Mouse (Mus musculus) myocyte (in vitro differentiated cells): ENCODE data around the gene Slc10a3.

ENCODE experiments used
- CEBPB ChIP-seq: IDR thresholded peaks from 2 replicates; pipeline ENCODE4 v1.6.1; 2011; ENCODE audit warnings: mild to moderate bottlenecking, moderate library complexity; ENCODE audit not compliant: poor library complexity, insufficient read depth, severe bottlenecking
- E2F4 ChIP-seq: IDR thresholded peaks from one replicate; pipeline ENCODE4 v1.6.1; 2011; ENCODE audit warnings: mild to moderate bottlenecking, control low read depth, moderate library complexity; ENCODE audit not compliant: insufficient read depth
- MAX ChIP-seq: IDR thresholded peaks from one replicate; pipeline ENCODE4 v1.6.1; 2011; ENCODE audit warnings: low read depth, mild to moderate bottlenecking, control low read depth
- MYOG ChIP-seq, 3 experiments: IDR thresholded peaks; one replicate each; pipeline ENCODE4 v1.6.1; 2011; ENCODE audit warnings: control low read depth in 2 of 3, low read depth in 2 of 3, mild to moderate bottlenecking in 2 of 3; ENCODE audit not compliant: insufficient read length in 2 of 3, control insufficient read depth in 1 of 3, insufficient read depth in 1 of 3
- POLR2A ChIP-seq: IDR thresholded peaks from one replicate; pipeline ENCODE4 v1.6.1; 2011; ENCODE audit warnings: low read depth, mild to moderate bottlenecking, control low read depth, moderate library complexity; ENCODE audit not compliant: insufficient read length
- POLR2AphosphoS2 ChIP-seq: IDR thresholded peaks from one replicate; pipeline ENCODE4 v1.6.1; 2011; ENCODE audit warnings: low read depth, control low read depth; ENCODE audit not compliant: insufficient read length
- SRF ChIP-seq: IDR thresholded peaks from one replicate; pipeline ENCODE4 v1.6.1; 2011; ENCODE audit warnings: low read depth; ENCODE audit not compliant: control insufficient read depth, insufficient read length
- TCF12 ChIP-seq: IDR thresholded peaks from one replicate; pipeline ENCODE4 v1.6.1; 2011; ENCODE audit warnings: mild to moderate bottlenecking, control low read depth; ENCODE audit not compliant: poor library complexity, insufficient read depth, severe bottlenecking
- USF1 ChIP-seq: IDR thresholded peaks from one replicate; pipeline ENCODE4 v1.6.1; 2011; ENCODE audit warnings: low read depth, mild to moderate bottlenecking, control low read depth, moderate library complexity

- TF ChIP-seq E2F4 (no peak), MAX (no peak), POLR2A (no peak), USF1 (no peak), POLR2AphosphoS2 (no peak), MYOG (IDR thresholded peaks at IDR 0.05; ENCODE audit: control insufficient read depth in 1 of 3, insufficient read depth in 1 of 3, insufficient read length in 2 of 3, low read depth in 2 of 3) (no peak), TCF12 (no peak), SRF (no peak), CEBPB (no peak)
These were observed 14.0 kb downstream of the Slc10a3 start for GRCm38 (mm10) chrX:74359171-74359570.
